Comparison of ENCODE assay signal across 1 mouse cellular context in the genomic region with DNA sequence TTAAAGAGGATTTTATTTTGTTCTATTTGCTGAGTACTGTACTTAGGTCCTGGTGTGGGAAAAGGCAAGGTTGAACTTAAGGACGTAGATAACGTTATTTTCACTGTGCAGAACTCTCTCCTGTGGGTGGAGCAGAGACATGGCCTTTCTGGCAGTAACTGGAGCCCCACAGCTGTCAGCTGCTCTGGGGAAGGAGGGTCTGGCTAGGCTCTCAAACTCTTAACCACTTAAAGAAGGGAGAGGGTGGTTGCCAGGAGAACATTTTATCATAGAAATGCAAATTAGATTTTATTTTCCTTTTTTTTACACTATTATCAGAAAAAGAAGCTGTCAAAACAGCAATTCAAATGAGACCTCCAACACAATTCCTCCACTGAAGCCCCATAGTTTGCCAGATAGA.
TF ChIP-seq lines count a peak whose summit lies in the region.

No protein-coding gene starts in this region.

TF ChIP-seq in MEL, 35 proteins besides CTCF, POLR2A, EP300 and RAD21 (continued from another document):
- TF ChIP-seq ZMIZ1 (IDR thresholded peaks at IDR 0.05; ENCODE audit: low read depth, low read length), result no peak
- TF ChIP-seq MYB (IDR thresholded peaks at IDR 0.05; ENCODE audit: low read depth, low read length), result no peak
